In the genomic region with DNA sequence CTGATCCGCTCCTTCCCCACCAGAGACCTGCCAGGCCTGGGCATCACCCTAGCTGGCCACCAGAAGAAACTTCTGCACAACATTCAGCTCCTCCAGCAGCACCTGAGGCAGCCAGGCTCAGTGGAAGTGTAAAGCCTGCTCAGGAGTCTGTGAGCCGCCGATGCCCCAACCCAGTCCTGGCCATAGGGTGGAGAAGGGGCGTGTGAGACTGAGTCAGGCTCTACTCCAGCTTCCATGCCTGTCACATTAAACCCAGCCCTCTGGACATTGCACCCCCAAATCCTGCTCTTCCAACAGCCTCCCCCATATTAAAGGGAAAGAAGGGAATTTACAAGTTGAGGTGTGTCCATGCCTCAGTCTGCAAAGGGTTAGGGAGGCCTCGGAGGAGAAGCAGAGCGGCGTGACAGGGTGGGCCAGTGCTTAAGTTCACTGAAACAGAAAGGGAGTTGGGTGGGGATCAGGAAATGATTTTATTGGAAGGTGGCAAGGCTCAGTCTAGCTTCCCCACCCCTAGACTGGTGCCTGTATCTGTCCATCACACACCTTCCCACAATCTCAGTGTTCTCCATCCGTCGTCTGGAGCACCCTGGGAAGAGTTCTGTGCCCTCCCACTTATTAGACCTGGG, we compare ENCODE assay signal across 19 mouse cellular contexts. TPM values are rescaled to one million over a fixed set of nuclear protein-coding genes. Genes with fewer than 3 reads are reported as not detected.
"Had no signal": no experiment of that assay in that cellular context is flagged by ENCODE, and none has a peak within 500 bp of the region (broad histone marks: within the 10 kb centered on the region; RNA-seq: fewer than 3 reads in every experiment).

No protein-coding gene starts in this region.

- DNase-seq: kidney, adult 18-20 months; kidney, adult 9 months; kidney, postnatal 25 days; layer of hippocampus, postnatal 36 days; liver, embryonic 13.5 days; lung, adult 2 months; lung, postnatal 14 days; thymus, postnatal 25 days had no signal

- H3K27me3 ChIP-seq: liver, embryonic 13.5 days; midbrain, embryonic 13.5 days; neural tube, embryonic 13.5 days had no signal

- H3K4me1 ChIP-seq: liver, embryonic 13.5 days; midbrain, embryonic 13.5 days; neural tube, embryonic 13.5 days had no signal

- H3K9me3 ChIP-seq: liver, embryonic 13.5 days; midbrain, embryonic 13.5 days; neural tube, embryonic 13.5 days had no signal

- H3K4me2 ChIP-seq: liver, embryonic 13.5 days; midbrain, embryonic 13.5 days; neural tube, embryonic 13.5 days had no signal

- ATAC-seq: midbrain, embryonic 13.5 days; midbrain, embryonic 16.5 days had no signal

- H3K4me3 ChIP-seq: left cerebral cortex, adult 2 months; liver, embryonic 13.5 days; midbrain, embryonic 13.5 days; myocyte; neural tube, embryonic 13.5 days had no signal

- H3K36me3 ChIP-seq: liver, embryonic 13.5 days had no signal

- H3K9ac ChIP-seq: liver, embryonic 13.5 days; midbrain, embryonic 13.5 days; neural tube, embryonic 13.5 days had no signal

- H3K27ac ChIP-seq: kidney, postnatal 0 days; left cerebral cortex, adult 2 months; liver, embryonic 13.5 days; midbrain, embryonic 13.5 days; neural tube, embryonic 13.5 days had no signal

RNA-seq across cellular contexts. Expression of gene Trpv6, which starts 15.9 kb away (rescaled TPM):
- total RNA-seq: liver, adult 2 months; megakaryocyte progenitor cell, adult 5-6 weeks; megakaryocyte-erythroid progenitor cell, adult 5-6 weeks; monocyte, adult 5-6 weeks; neutrophil, adult 5-6 weeks had no signal
- polyA plus RNA-seq: liver, adult 2 months had no signal
